Mouse (Mus musculus): Measurements from ENCODE around the gene Agrp. TPM values are rescaled to one million over a fixed set of nuclear protein-coding genes. Genes with fewer than 3 reads are reported as not detected.

Agrp gene
- total RNA-seq, 1 experiment: 0.71 TPM

- Histone ChIP-seq H3K4me1 (ENCODE audit: control insufficient read depth in 2 of 2, insufficient read depth in 2 of 2, low read length in 2 of 2, poor library complexity in 1 of 2) (peaks cover 0 to 5% of the 10 kb centered on the region in 2 experiments; a peak in 1 of 4 replicates), H3K9me3 (ENCODE audit: control insufficient read depth, insufficient read depth, low read depth, low read length) (no peaks in the 10 kb centered on the region), H3K27ac (ENCODE audit: insufficient read depth, low read depth, low read length, poor library complexity, severe bottlenecking) (no peak overlapping the region), H3K9ac (ENCODE audit: insufficient read depth, low read depth, low read length, poor library complexity, severe bottlenecking) (no peak overlapping the region), H3K36me3 (ENCODE audit: control insufficient read depth, insufficient read depth, low read length, poor library complexity, severe bottlenecking) (peaks cover 9% of the 10 kb centered on the region; the same call in 1 of the 2 replicates), H3K4me3 (ENCODE audit: insufficient read depth in 1 of 2, low read depth in 1 of 2, low read length in 2 of 2, poor library complexity in 1 of 2, severe bottlenecking in 1 of 2) (no peak overlapping the region)
- in situ Hi-C loops (cut with MboI; ENCODE audit: low sequenced_read_pairs in 2 of 2, unreplicated experiment in 2 of 2): no loop called here
- DNase-seq (ENCODE audit: low read depth, low spot score): no peak
- TF ChIP-seq MAFK (IDR thresholded peaks at IDR 0.05; ENCODE audit: insufficient read depth, low read depth, low read length) (no peak), ZC3H11A (IDR thresholded peaks at IDR 0.05; ENCODE audit: borderline replicate concordance, low read depth, low read length) (no peak)
Observed at GRCm38 (mm10) chr8:105529271-105529670, 107.9 kb downstream of the Agrp start.

DNA sequence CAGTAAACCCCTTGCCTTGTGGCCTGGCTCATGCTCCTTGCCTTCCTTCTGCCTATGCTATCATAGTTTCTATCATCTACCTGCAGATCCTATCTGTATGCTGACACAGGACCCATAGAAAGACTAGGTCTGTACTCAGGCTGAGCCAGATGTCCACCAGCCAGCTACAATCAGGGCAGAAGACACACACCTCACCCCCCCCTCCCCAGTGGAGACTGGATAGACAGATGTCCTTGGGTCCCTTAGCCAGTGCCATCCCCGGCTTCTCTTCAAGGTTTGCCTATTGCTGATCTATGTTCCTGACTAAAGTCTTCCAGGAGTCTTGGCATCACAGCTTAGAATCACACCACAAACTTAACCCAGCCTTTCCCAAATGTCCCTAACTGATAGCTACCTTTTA is 109.0 kb downstream of the Agrp start:
- H3K9ac ChIP-seq (ENCODE audit: insufficient read depth, low read depth, low read length, poor library complexity, severe bottlenecking): no peak overlapping the region
- TF ChIP-seq HCFC1 (IDR thresholded peaks at IDR 0.05; ENCODE audit: borderline replicate concordance, insufficient read depth, low read length): no peak
- TF ChIP-seq ZC3H11A (IDR thresholded peaks at IDR 0.05; ENCODE audit: borderline replicate concordance, low read depth, low read length): no peak
- no peak for TF ChIP-seq MAFK (IDR thresholded peaks at IDR 0.05; ENCODE audit: insufficient read depth, low read depth, low read length)
- TF ChIP-seq ZNF384 (IDR thresholded peaks at IDR 0.05; ENCODE audit: low read depth, low read length): no peak
- TF ChIP-seq CHD2 (IDR thresholded peaks at IDR 0.05; ENCODE audit: low read depth, low read length): no peak
- H3K4me3 ChIP-seq (ENCODE audit: insufficient read depth in 1 of 2, low read depth in 1 of 2, low read length in 2 of 2, poor library complexity in 1 of 2, severe bottlenecking in 1 of 2): no peak overlapping the region
- no peaks in the 10 kb centered on the region for H3K9me3 ChIP-seq (ENCODE audit: control insufficient read depth, insufficient read depth, low read depth, low read length)
- in situ Hi-C loops (cut with MboI; ENCODE audit: low sequenced_read_pairs in 2 of 2, unreplicated experiment in 2 of 2): no loop called here
- peaks cover 0 to 5% of the 10 kb centered on the region in 2 experiments; a peak in 1 of 4 replicates for H3K4me1 ChIP-seq (ENCODE audit: control insufficient read depth in 2 of 2, insufficient read depth in 2 of 2, low read length in 2 of 2, poor library complexity in 1 of 2)
- no peak for DNase-seq (ENCODE audit: low read depth, low spot score)
- H3K36me3 ChIP-seq (ENCODE audit: control insufficient read depth, insufficient read depth, low read length, poor library complexity, severe bottlenecking): peaks cover 9% of the 10 kb centered on the region; the same call in 1 of the 2 replicates
- H3K27ac ChIP-seq (ENCODE audit: insufficient read depth, low read depth, low read length, poor library complexity, severe bottlenecking): no peak overlapping the region

GRCm38 (mm10) chr8:105527110-105527509 is 110.1 kb downstream of the Agrp start:
- TF ChIP-seq ZNF384 (IDR thresholded peaks at IDR 0.05; ENCODE audit: low read depth, low read length): no peak
- no peak for TF ChIP-seq HCFC1 (IDR thresholded peaks at IDR 0.05; ENCODE audit: borderline replicate concordance, insufficient read depth, low read length)
- TF ChIP-seq CHD2 (IDR thresholded peaks at IDR 0.05; ENCODE audit: low read depth, low read length): no peak
- no peak for TF ChIP-seq MAFK (IDR thresholded peaks at IDR 0.05; ENCODE audit: insufficient read depth, low read depth, low read length)
- TF ChIP-seq ZC3H11A (IDR thresholded peaks at IDR 0.05; ENCODE audit: borderline replicate concordance, low read depth, low read length): no peak
- H3K9ac ChIP-seq (ENCODE audit: insufficient read depth, low read depth, low read length, poor library complexity, severe bottlenecking): no peak overlapping the region
- no peaks in the 10 kb centered on the region for H3K9me3 ChIP-seq (ENCODE audit: control insufficient read depth, insufficient read depth, low read depth, low read length)
- H3K27ac ChIP-seq (ENCODE audit: insufficient read depth, low read depth, low read length, poor library complexity, severe bottlenecking): no peak overlapping the region
- in situ Hi-C loops (cut with MboI; ENCODE audit: low sequenced_read_pairs in 2 of 2, unreplicated experiment in 2 of 2): no loop called here
- peaks cover 0 to 5% of the 10 kb centered on the region in 2 experiments; a peak in 1 of 4 replicates for H3K4me1 ChIP-seq (ENCODE audit: control insufficient read depth in 2 of 2, insufficient read depth in 2 of 2, low read length in 2 of 2, poor library complexity in 1 of 2)
- no peak for DNase-seq (ENCODE audit: low read depth, low spot score)
- peaks cover 18% of the 10 kb centered on the region; the same call in 1 of the 2 replicates for H3K36me3 ChIP-seq (ENCODE audit: control insufficient read depth, insufficient read depth, low read length, poor library complexity, severe bottlenecking)
- no peak overlapping the region for H3K4me3 ChIP-seq (ENCODE audit: insufficient read depth in 1 of 2, low read depth in 1 of 2, low read length in 2 of 2, poor library complexity in 1 of 2, severe bottlenecking in 1 of 2)

GRCm38 (mm10) chr8:105522890-105523289 is 114.3 kb downstream of the Agrp start:
- Histone ChIP-seq H3K36me3 (ENCODE audit: control insufficient read depth, insufficient read depth, low read length, poor library complexity, severe bottlenecking) (peaks cover 20% of the 10 kb centered on the region; the same call in 1 of the 2 replicates), H3K4me1 (ENCODE audit: control insufficient read depth in 2 of 2, insufficient read depth in 2 of 2, low read length in 2 of 2, poor library complexity in 1 of 2) (peaks cover 0 to 19% of the 10 kb centered on the region in 2 experiments; a peak in 2 of 4 replicates), H3K27ac (ENCODE audit: insufficient read depth, low read depth, low read length, poor library complexity, severe bottlenecking) (no peak overlapping the region), H3K4me3 (ENCODE audit: insufficient read depth in 1 of 2, low read depth in 1 of 2, low read length in 2 of 2, poor library complexity in 1 of 2, severe bottlenecking in 1 of 2) (no peak overlapping the region), H3K9ac (ENCODE audit: insufficient read depth, low read depth, low read length, poor library complexity, severe bottlenecking) (no peak overlapping the region), H3K9me3 (ENCODE audit: control insufficient read depth, insufficient read depth, low read depth, low read length) (no peaks in the 10 kb centered on the region)
- in situ Hi-C loops (cut with MboI; ENCODE audit: low sequenced_read_pairs in 2 of 2, unreplicated experiment in 2 of 2): no loop called here
- TF ChIP-seq CHD2 (IDR thresholded peaks at IDR 0.05; ENCODE audit: low read depth, low read length) (no peak), ZC3H11A (IDR thresholded peaks at IDR 0.05; ENCODE audit: borderline replicate concordance, low read depth, low read length) (no peak), MAFK (IDR thresholded peaks at IDR 0.05; ENCODE audit: insufficient read depth, low read depth, low read length) (no peak), HCFC1 (IDR thresholded peaks at IDR 0.05; ENCODE audit: borderline replicate concordance, insufficient read depth, low read length) (no peak), ZNF384 (IDR thresholded peaks at IDR 0.05; ENCODE audit: low read depth, low read length) (no peak)
- no peak for DNase-seq (ENCODE audit: low read depth, low spot score)

All from ES-E14 (cell line).